Mouse (Mus musculus) megakaryocyte-erythroid progenitor cell, adult 5 weeks (primary cell): ENCODE measurements around the gene Tln1. TPM values are rescaled to one million over a fixed set of nuclear protein-coding genes. Genes with fewer than 3 reads are reported as not detected.

Source experiments
- polyA plus RNA-seq: library from polyadenylated mRNA; stranded (reverse); fragments of >175 nt; gene quantifications from 2 replicates; pipeline ENCODE4 v1.2.3, GENCODE M21; 2012

Tln1 gene
- polyA plus RNA-seq: 173 and 201 TPM in 2 replicates

DNA sequence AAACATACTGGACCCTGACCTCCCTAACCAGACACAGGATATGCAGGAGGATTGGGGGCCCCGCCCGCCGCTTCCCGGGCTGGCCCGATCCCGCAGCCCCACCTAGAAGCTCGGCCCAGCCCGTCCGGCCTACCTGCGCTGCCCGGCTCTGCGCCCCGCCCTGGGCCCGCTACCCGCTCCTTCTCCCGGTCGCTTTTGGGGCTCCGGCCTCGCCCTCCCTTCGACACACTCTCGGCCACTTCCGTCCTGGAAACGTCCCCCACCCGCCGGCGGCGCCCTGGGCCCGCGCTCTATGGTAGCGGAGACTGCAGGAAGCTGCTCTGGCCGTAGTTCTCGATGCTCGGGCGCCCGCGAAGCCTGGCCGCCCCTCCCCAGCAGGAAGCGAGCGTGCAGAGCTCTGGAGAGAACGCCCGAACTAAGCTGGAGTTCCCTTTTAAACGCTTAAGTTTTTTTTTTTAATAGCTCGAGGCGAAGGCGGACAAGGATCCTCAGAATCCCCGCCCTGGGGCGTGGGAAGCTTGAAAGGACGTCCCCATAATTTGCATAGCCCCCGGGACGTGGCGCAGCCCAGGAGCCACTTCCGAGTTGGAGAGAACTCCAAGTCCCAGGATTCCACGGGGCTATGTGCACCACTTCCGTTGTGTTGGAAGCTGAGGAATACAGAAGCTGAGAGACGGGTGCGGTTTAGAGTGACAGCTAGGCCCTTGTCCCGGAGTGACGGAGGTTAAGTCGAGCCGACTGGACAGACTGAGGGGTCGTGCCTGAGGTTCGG is at the start of gene Tln1, which contains the start of gene Creb3:
TSS of gene Tln1 (minus strand) at position 695 of the 772 bp plus-strand sequence.
TSS of gene Creb3 (plus strand) at position 336 of the 772 bp plus-strand sequence.

DNA sequence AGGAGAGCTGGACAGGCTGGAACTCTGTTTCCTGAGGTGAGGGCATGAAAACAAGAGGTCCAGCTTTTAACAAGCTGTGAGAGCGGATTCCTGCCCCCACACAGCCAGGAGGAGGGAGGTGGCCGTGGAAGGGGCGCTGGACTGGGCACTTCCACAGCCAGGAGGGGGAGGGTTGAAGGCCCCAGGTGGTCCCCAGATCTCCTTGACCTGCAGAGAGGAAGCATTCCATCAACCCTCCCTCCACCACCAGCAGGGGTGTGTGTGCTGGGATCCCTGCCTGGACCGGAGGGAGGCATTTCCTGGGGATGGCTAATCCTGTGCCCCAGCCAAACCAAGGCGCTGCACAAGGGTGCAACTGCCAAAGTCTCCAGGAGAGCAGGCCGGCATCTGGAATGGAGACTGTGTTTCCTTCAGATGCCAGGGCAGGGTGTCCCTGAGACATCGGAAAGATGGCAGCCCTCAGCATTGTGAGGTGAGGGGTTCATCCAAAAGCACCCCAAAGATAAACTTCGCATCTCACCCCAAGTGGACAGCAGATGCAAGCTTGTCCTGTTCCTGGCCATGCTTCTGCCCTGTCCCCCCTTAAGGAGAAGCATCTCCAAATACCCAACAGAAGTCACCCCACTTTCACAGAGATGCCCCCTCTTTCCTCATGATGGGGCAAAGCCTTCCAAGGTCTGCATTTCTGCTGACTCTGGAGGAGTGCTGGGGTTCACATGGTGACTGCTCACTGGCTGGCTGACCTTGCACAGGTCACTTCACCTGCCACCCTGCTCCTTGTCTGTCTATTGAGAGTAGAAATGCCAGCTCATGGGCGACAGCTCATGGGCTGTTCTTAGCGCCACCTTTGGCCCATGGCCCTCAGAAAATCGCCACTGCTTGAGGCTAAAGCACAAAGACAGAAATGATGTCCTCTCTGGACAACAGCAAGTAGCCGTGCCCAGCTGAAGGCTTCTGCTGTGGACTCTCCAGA is 22.2 kb upstream of the Tln1 start, which contains the start of gene Msmp:
TSS of gene Msmp (minus strand) at position 51 of the 973 bp plus-strand sequence.

DNA sequence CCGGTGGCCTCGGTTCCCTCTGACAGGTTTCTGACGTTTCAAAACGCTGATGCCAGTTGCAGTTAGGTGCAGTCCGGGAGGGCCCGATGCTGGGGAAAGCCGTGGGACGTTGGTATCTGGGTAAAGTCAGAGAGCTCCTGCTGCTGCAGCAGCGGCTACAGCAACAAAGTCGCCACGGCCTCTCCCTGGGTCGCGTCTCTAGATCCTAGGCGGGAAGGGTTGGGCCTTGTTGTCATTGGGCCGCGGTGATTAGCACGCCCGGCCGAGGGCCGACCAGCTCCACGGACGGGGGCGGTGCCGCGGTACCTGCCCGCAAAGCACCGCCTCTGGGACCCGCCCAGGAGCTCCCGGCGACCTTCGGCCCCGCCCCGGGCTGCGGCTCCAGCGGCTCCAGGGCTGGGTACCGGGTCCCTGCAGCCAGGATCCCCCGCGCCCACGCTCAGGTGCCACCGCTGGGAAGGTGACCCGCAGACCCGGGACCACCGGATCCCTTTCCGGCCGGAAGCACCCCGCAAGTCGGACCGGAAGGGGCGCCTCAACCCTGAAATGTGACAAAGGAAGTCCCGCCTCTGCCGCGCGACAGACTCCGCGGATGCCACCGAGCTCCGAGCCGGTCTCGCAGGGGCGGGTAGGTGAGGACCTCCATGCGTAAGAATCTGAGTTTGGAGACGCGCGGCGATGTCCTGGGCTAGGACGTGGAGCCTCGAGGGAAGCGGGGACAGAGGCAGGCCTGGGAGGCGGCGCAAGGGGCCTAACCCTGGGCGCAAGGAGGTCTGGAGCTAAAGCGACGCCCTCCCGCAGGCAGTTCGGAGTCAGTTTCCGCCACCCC is 16.1 kb upstream of the Tln1 start, which contains the start of the genes Rgp1 and Gba2:
TSS of gene Rgp1 (plus strand) at position 340 of the 829 bp plus-strand sequence.
TSS of gene Gba2 (minus strand) at position 498 of the 829 bp plus-strand sequence.

DNA sequence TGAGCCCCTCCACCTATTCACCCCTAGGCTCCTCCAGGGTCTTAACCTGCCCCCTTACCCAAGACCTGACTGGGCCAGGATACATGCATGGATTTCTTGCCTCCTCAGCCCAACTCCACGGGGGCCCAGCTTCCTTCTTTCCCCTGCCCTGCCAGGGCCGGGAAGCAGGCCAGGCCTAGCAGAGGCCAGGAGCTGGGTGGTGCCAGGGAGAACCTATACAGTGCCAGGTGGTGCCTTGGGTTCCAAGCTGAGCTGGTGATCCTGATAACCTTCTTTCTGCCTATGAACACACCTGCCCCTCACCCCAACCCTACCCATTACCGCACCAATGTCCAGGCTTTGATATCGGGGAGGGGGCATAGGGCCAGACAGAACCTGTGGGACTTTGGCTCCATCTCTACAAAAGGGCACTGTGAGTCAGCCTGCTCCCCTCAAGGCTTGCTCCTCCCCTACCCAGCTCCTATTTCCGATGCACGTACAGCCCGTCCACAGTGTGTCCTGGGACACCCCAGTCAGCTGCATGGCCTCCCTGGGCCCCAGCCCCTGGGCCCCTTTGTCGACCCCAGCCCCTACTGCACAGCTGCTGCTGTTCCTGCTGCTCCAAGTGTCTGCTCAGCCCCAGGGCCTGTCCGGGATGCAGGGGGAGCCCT is 55.8 kb downstream of the Tln1 start, which contains the start of gene Car9:
TSS of gene Car9 (plus strand) at position 431 of the 650 bp plus-strand sequence.

DNA sequence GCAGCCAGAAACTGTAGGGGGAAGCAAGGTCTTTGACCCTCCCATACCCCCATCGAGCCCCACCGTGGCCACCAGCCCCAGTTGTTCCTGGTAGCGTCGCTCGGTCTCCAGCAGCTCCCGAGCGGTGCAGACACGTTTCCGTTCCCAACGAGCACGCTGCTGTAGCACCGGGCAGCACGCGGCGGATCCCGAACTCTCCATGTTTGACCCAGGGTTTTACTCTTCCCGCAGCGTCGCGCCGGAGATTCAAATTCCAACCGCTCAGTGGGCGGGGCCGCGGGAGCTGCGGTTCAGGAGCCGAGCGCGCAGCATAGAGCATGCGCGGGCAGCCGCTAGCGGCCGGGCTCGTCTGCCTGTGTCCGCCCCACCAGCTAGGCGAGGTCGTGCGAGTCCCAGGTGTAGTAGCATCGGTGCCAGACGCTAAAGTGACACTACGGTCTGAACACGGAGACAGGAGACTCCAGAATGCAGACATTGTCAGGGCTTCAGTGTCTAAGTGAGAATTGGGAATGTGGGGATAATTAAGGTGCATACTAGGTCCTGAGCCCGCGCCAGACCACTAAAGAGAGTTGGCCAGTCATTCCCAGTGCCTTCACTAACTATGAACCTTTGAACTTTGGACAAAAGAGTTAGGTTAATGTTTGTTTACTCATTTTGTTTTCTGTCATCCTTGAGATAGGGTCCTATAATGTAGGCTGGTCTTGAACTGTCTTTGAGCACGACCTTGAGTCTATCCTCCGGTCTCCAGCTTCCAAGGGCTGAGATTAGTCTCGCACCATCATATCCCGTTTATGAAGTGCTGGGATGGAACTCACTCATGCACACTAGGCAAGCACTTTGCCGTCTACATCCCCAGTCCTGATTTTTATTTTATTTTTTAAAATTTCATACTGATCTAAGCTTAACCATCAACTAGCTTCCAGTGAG is 62.8 kb downstream of the Tln1 start, which contains the start of gene Arhgef39:
TSS of gene Arhgef39 (minus strand) at position 289 of the 927 bp plus-strand sequence.

DNA sequence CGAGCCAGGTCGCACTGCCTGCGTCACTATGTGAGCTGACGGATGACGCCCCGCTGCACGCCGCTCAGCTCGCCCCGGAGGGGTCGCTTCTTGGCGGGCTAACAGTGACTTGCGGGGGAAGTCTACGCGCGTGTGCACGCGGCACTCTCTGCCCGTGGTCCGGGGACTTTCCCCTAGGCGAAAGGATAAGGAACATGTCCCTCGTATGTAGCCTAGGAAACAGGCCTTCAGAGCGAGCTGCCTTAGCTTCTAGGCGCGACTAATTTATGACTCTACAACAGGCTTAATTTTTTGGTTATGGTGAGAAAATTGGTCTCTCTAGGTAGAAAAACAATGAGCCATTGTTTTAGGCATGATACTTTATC is 69.7 kb downstream of the Tln1 start, which contains the start of gene Ccdc107:
TSS of gene Ccdc107 (plus strand) at position 80 of the 365 bp plus-strand sequence.

DNA sequence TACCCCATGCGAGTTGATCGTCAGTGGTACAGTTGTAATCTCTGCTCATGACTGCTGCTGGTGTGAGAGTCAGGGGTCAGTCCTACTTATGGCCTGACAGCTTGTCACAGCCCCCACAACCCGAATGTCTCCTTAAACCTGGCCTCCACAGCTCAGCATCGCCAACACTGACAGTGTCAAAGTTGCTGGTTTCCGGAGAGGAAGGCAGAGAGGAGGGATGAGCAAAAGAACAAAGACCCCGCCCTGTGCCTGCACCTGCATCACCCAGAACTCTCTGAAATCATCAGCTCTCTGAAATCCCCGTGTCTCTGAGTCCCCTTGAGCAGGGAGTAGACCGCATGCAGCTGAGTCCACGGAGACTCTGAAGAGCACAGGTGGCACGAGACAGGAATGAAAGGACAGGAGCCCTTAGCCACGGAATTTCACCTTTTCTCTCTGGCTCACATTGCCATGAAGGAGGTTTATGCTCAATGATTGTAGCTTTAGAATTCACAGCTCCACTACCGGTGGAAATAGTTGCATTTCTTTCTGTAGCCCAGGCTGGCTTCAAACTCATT is 78.9 kb downstream of the Tln1 start, which contains the start of gene Sit1:
TSS of gene Sit1 (minus strand) at position 200 of the 557 bp plus-strand sequence.

Other genes with a start within 250 kb of the Tln1 start
- gene Rusc2, start 180.7 kb downstream of the Tln1 start, polyA plus RNA-seq: 6.3 and 7.3 TPM in 2 replicates
- not detected in 2 replicates for gene Fam166b, start 133.6 kb downstream of the Tln1 start, polyA plus RNA-seq
- 62.0 and 67.6 TPM in 2 replicates for gene Tesk1, start 120.8 kb downstream of the Tln1 start, polyA plus RNA-seq
- 19.2 and 28.2 TPM in 2 replicates for gene Cd72, start 108.1 kb downstream of the Tln1 start, polyA plus RNA-seq
- 0.63 and 1.5 TPM in 2 replicates for gene Sit1, start 79.0 kb downstream of the Tln1 start, polyA plus RNA-seq
- gene Ccdc107, start 69.8 kb downstream of the Tln1 start, polyA plus RNA-seq: 89.2 and 116 TPM in 2 replicates
- 24.6 and 38.5 TPM in 2 replicates for gene Arhgef39, start 63.0 kb downstream of the Tln1 start, polyA plus RNA-seq
- gene Car9, start 55.7 kb downstream of the Tln1 start, polyA plus RNA-seq: 6.6 and 7.2 TPM in 2 replicates
- 4.0 and 10.1 TPM in 2 replicates for gene Tpm2, start 38.9 kb downstream of the Tln1 start, polyA plus RNA-seq
- 2.3 and 3.2 TPM in 2 replicates for gene Creb3, start 359 bp downstream of the Tln1 start, polyA plus RNA-seq
- 59.2 and 71.3 TPM in 2 replicates for gene Rgp1, start 16.0 kb upstream of the Tln1 start, polyA plus RNA-seq
- 11.5 and 13.7 TPM in 2 replicates for gene Gba2, start 16.2 kb upstream of the Tln1 start, polyA plus RNA-seq
- gene Msmp, start 21.8 kb upstream of the Tln1 start, polyA plus RNA-seq: not detected in 2 replicates
- gene Npr2, start 69.2 kb upstream of the Tln1 start, polyA plus RNA-seq: 2.0 and 2.3 TPM in 2 replicates
- 0.26 and 0.36 TPM in 2 replicates for gene Spag8, start 90.9 kb upstream of the Tln1 start, polyA plus RNA-seq
- gene Hint2, start 93.8 kb upstream of the Tln1 start, polyA plus RNA-seq: 44.6 and 61.0 TPM in 2 replicates
- 4.2 and 6.7 TPM in 2 replicates for gene Tmem8b, start 106.3 kb upstream of the Tln1 start, polyA plus RNA-seq
- gene Fam221b, start 106.5 kb upstream of the Tln1 start, polyA plus RNA-seq: 0.07 and 0.22 TPM in 2 replicates
- not detected in 2 replicates for gene Olfr70, start 138.1 kb upstream of the Tln1 start, polyA plus RNA-seq
- not detected in 2 replicates for gene Olfr71, start 147.6 kb upstream of the Tln1 start, polyA plus RNA-seq
- not detected in 2 replicates for gene Hrct1, start 164.5 kb upstream of the Tln1 start, polyA plus RNA-seq
- 0.03 TPM in 1 of 2 replicates, not detected in the other for gene Spaar, start 167.3 kb upstream of the Tln1 start, polyA plus RNA-seq
- gene Olfr159, start 208.3 kb upstream of the Tln1 start, polyA plus RNA-seq: not detected in 2 replicates